Mouse (Mus musculus): Measurements from ENCODE around the gene Pxdn.

Gene Pxdn

GRCm38 (mm10) chr12:30027721-30028340 is 90.4 kb downstream of the Pxdn start:
- no peak for DNase-seq (ENCODE audit: low read depth)

GRCm38 (mm10) chr12:30029111-30029510 is 91.7 kb downstream of the Pxdn start:
- no peak for DNase-seq (ENCODE audit: low read depth)

- DNase-seq (ENCODE audit: low read depth): no peak
Measured at GRCm38 (mm10) chr12:30030571-30030970, 93.2 kb downstream of the Pxdn start.

- DNase-seq (ENCODE audit: low read depth): peak; percentile 86
Measured at GRCm38 (mm10) chr12:30034681-30035080, 97.3 kb downstream of the Pxdn start.

GRCm38 (mm10) chr12:30035406-30035805 is 98.0 kb downstream of the Pxdn start:
- DNase-seq (ENCODE audit: low read depth): no peak

GRCm38 (mm10) chr12:30035841-30036568 is 98.6 kb downstream of the Pxdn start:
- peak; percentile 71 for DNase-seq (ENCODE audit: low read depth)

- peak; percentile 78 for DNase-seq (ENCODE audit: low read depth)
Measured at GRCm38 (mm10) chr12:30036569-30037055, 99.2 kb downstream of the Pxdn start.

GRCm38 (mm10) chr12:30039565-30039964 is 102.2 kb downstream of the Pxdn start:
- no peak for DNase-seq (ENCODE audit: low read depth)

- DNase-seq (ENCODE audit: low read depth): no peak
Measured at GRCm38 (mm10) chr12:30040150-30040549, 102.7 kb downstream of the Pxdn start.

- no peak for DNase-seq (ENCODE audit: low read depth)
Measured at GRCm38 (mm10) chr12:30048848-30049247, 111.4 kb downstream of the Pxdn start.

GRCm38 (mm10) chr12:30049818-30050217 is 112.4 kb downstream of the Pxdn start:
- no peak for DNase-seq (ENCODE audit: low read depth)

GRCm38 (mm10) chr12:30050235-30050634 is 112.8 kb downstream of the Pxdn start:
- no peak for DNase-seq (ENCODE audit: low read depth)

- DNase-seq (ENCODE audit: low read depth): no peak
Measured at GRCm38 (mm10) chr12:30054761-30055540, 117.5 kb downstream of the Pxdn start.

- DNase-seq (ENCODE audit: low read depth): no peak
Measured at GRCm38 (mm10) chr12:30058044-30058443, 120.6 kb downstream of the Pxdn start.

GRCm38 (mm10) chr12:30061503-30062117 is 124.2 kb downstream of the Pxdn start:
- DNase-seq (ENCODE audit: low read depth): no peak

GRCm38 (mm10) chr12:30062118-30062505 is 124.7 kb downstream of the Pxdn start:
- no peak for DNase-seq (ENCODE audit: low read depth)
